Mouse (Mus musculus): Measurements from ENCODE around the gene Msh5.

- TF ChIP-seq FLI1 (IDR thresholded peaks at IDR 0.05; ENCODE audit: low read length): no peak
- TF ChIP-seq GATA1 (IDR thresholded peaks at IDR 0.05; ENCODE audit: borderline replicate concordance, low read length): no peak
Observed at GRCm38 (mm10) chr17:35057090-35057489, 10.5 kb upstream of the Msh5 start.

Data from megakaryocyte, embryonic 14.5 days (primary cell).